Mouse (Mus musculus) hindbrain, embryonic 11.5 days (tissue): ENCODE results near the gene Slc38a6. TPM values are rescaled to one million over a fixed set of nuclear protein-coding genes. Genes with fewer than 3 reads are reported as not detected.

Source experiments
- ATAC-seq: fragments of 200-750 bp; cut with Nextera tagmentation; 2 replicates; pipeline ENCODE4 v1.8.0; 2017; ENCODE audit warnings: mild to moderate bottlenecking, moderate TSS enrichment, moderate library complexity; ENCODE audit not compliant: low FRiP score
- DNase-seq: peaks from one replicate; pipeline ENCODE4 v3.0.0-alpha.2; 2015; ENCODE audit warnings: low spot score
- H3K27ac ChIP-seq: fragments of 300-500 bp; sonication (generic); 2 replicates; pipeline ENCODE4 v1.5.1; 2014; ENCODE audit warnings: mild to moderate bottlenecking, low read depth, low read length
- H3K27me3 ChIP-seq: fragments of 300-500 bp; sonication (generic); 2 replicates; pipeline ENCODE4 v1.6.1; 2014; ENCODE audit warnings: mild to moderate bottlenecking, low read length, moderate library complexity, mixed read lengths; ENCODE audit not compliant: control insufficient read depth, insufficient read depth
- H3K36me3 ChIP-seq: fragments of 300-500 bp; sonication (generic); 2 replicates; pipeline ENCODE4 v1.6.1; 2014; ENCODE audit warnings: mild to moderate bottlenecking, low read length, moderate library complexity, mixed read lengths; ENCODE audit not compliant: control insufficient read depth, insufficient read depth
- H3K4me1 ChIP-seq: fragments of 300-500 bp; sonication (generic); replicated peaks from 2 replicates; pipeline ENCODE4 v1.6.1; 2014; ENCODE audit warnings: low read length, mixed read lengths; ENCODE audit not compliant: control insufficient read depth, insufficient read depth
- H3K4me2 ChIP-seq: fragments of 300-500 bp; sonication (generic); replicated peaks from 2 replicates; pipeline ENCODE4 v1.6.1; 2014; ENCODE audit warnings: mild to moderate bottlenecking, low read depth, low read length
- H3K4me3 ChIP-seq: fragments of 300-500 bp; sonication (generic); 2 replicates; pipeline ENCODE4 v1.5.1; 2014; ENCODE audit warnings: low read depth, low read length
- H3K9ac ChIP-seq: fragments of 300-500 bp; sonication (generic); 2 replicates; pipeline ENCODE4 v1.6.1; 2014; ENCODE audit warnings: low read depth, low read length
- H3K9me3 ChIP-seq: fragments of 300-500 bp; sonication (generic); 2 replicates; pipeline ENCODE4 v1.6.1; 2016; ENCODE audit warnings: low read length; ENCODE audit not compliant: control insufficient read depth
- WGBS: fragments of 180-500 bp; shearing (Covaris S2); extraction: QIAGEN DNeasy Blood & Tissue Kit; methylation state at CpG from one replicate; pipeline ENCODE4 v1.1.7; 2014; 5-methylcytosine and 5-hydroxymethylcytosine counted together
- polyA plus RNA-seq: library from polyadenylated mRNA; unstranded; fragments of >200 nt; fragmentation: Nextera tagmentation; extraction: Ambion mirVana; gene quantifications from 2 replicates; pipeline ENCODE4 v1.2.1, GENCODE M21; 2014

Slc38a6 gene
- polyA plus RNA-seq, 1 experiment from 2014 or later: 16.8 TPM

DNA sequence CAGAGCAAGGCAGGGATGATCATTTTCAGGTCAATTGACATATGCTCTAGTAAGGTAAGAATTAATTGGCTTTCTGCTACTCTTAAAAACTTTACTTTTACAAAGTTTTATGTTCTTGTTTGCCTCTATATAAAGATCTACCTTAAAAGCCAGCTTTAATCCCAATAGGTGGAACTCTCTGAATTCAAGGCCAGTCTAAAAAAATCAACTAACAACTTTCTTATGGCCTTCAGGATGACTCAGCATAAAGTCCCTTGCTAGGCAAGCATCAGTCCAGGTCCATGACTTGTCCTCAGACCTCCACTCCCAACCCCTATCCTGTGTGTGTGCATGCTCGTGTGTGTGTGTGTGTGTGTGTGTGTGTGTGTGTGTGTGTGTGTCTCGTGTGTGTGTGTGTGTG lies 70.1 kb downstream of the Slc38a6 start:
- no peak for DNase-seq
- WGBS: 78% methylated on average over 2 of the region's 2 CpGs
- no peak overlapping the region for H3K9ac ChIP-seq

DNA sequence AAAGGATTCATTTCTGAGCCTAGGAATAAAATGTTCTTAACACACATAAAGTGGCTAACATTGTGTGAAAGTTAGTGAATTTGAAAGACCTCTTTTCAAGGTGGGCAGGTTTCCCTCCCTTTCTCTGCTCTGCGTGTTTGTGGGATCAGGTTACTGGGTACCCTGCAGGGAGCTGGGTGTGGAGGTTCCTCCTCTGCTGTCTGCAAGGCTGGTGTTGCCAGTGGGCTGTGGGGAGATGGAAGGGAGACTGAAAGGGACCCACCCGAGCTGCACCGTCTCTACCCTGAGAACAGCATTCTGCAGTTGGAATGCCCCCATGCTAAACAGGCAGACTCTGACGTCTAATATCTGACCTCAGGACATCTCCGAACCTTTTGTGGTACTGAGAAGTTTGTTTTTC lies 70.7 kb downstream of the Slc38a6 start:
- no peaks in the 10 kb centered on the region for H3K36me3 ChIP-seq
- WGBS: 51% methylated on average over 5 of the region's 5 CpGs
- H3K4me3 ChIP-seq: no peak overlapping the region
- H3K9me3 ChIP-seq: no peaks in the 10 kb centered on the region
- H3K9ac ChIP-seq: no peak overlapping the region
- no peaks in the 10 kb centered on the region for H3K27me3 ChIP-seq
- no peak overlapping the region for H3K27ac ChIP-seq
- H3K4me2 ChIP-seq: no peak overlapping the region
- DNase-seq (no peak), ATAC-seq (no peak)
- no peaks in the 10 kb centered on the region for H3K4me1 ChIP-seq

More for the DNA sequence above, 70.1 kb downstream of the Slc38a6 start:
- Histone ChIP-seq H3K9me3 (no peaks in the 10 kb centered on the region), H3K4me2 (no peak overlapping the region), H3K4me1 (no peaks in the 10 kb centered on the region), H3K27me3 (no peaks in the 10 kb centered on the region), H3K27ac (no peak overlapping the region), H3K36me3 (no peaks in the 10 kb centered on the region), H3K4me3 (no peak overlapping the region)
- ATAC-seq: no peak

DNA sequence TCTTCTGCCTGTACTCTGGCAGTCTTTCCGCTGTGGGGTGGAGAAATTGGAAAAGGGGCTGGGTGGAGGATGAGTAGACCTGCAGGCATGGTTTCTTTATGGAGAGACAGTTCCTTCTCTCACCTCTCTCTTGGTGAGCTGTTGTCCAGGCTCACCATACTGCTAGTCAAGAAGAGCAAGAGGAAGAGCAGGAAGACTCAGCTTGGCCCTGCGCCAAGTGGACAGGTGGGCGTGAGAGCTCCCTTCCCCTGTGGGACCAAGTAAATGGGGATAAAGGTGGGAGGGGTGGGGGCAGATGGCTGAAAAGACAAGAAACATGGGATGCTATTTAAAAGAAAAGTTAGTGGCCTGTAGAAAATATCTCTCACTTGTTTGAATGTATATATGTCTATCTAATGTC lies 71.2 kb downstream of the Slc38a6 start:
- H3K9me3 ChIP-seq: no peaks in the 10 kb centered on the region
- no peak overlapping the region for H3K4me2 ChIP-seq
- H3K9ac ChIP-seq: no peak overlapping the region
- no peaks in the 10 kb centered on the region for H3K4me1 ChIP-seq
- no peaks in the 10 kb centered on the region for H3K36me3 ChIP-seq
- 95% methylated on average over 3 of the region's 3 CpGs for WGBS
- DNase-seq (no peak), ATAC-seq (no peak)
- H3K27ac ChIP-seq: no peak overlapping the region
- no peaks in the 10 kb centered on the region for H3K27me3 ChIP-seq
- H3K4me3 ChIP-seq: no peak overlapping the region

DNA sequence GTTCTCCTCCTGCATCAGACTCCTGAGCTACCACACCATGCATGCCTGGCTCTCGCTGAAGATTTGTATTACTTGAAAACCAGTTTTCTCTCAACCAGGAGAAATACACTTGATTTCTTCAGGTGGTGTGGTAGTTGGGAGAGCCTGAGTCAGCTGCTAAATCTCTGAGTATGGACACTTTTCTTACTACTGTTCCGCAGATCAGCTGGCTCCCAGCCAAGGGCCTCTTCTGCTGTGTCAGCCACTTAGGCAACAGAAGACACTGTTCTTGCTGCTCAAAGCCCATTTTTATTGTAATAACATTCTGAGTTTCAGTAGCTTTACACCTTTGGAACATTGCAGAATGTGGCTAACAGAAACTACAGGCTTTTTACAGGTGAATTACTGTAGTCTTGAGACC lies 72.1 kb downstream of the Slc38a6 start:
- H3K4me3 ChIP-seq: no peak overlapping the region
- no peak overlapping the region for H3K27ac ChIP-seq
- no peaks in the 10 kb centered on the region for H3K9me3 ChIP-seq
- no peak for DNase-seq
- H3K27me3 ChIP-seq: no peaks in the 10 kb centered on the region
- WGBS: 92% methylated on average over 2 of the region's 2 CpGs
- ATAC-seq: no peak
- no peak overlapping the region for H3K4me2 ChIP-seq
- no peaks in the 10 kb centered on the region for H3K4me1 ChIP-seq
- H3K36me3 ChIP-seq: no peaks in the 10 kb centered on the region
- H3K9ac ChIP-seq: no peak overlapping the region

GRCm38 (mm10) chr12:73359520-73359919 lies 72.9 kb downstream of the Slc38a6 start:
- Histone ChIP-seq H3K4me2 (no peak overlapping the region), H3K9me3 (no peaks in the 10 kb centered on the region), H3K27ac (no peak overlapping the region), H3K27me3 (no peaks in the 10 kb centered on the region), H3K9ac (no peak overlapping the region), H3K36me3 (no peaks in the 10 kb centered on the region), H3K4me3 (no peak overlapping the region), H3K4me1 (no peaks in the 10 kb centered on the region)
- no peak for DNase-seq
- 79% methylated on average over 4 of the region's 4 CpGs for WGBS
- no peak for ATAC-seq

DNA sequence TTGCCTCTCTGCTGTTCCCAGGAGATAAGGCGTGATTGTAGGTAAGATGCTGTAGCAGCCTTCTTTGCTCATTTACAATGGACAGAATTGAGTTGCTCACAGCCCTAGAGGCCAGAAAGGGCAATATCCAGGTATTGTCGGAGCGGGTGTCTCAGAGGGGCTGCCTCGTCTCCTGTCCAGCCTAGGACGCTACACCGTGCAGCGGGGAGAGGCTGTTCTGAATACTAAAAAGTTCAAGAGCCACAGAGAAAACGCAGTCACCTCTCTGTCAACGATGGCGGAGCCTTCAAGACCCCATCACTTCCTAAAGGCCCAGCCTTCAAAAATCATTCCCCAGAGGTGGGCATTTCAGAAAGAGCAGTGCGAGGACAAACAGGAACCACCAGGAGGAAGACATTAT lies 74.6 kb downstream of the Slc38a6 start:
- Histone ChIP-seq H3K36me3 (no peaks in the 10 kb centered on the region), H3K27ac (no peak overlapping the region), H3K9me3 (no peaks in the 10 kb centered on the region), H3K9ac (no peak overlapping the region), H3K27me3 (no peaks in the 10 kb centered on the region), H3K4me1 (no peaks in the 10 kb centered on the region), H3K4me2 (no peak overlapping the region), H3K4me3 (no peak overlapping the region)
- ATAC-seq (no peak), DNase-seq (no peak)
- 83% methylated on average over 11 of the region's 11 CpGs for WGBS

DNA sequence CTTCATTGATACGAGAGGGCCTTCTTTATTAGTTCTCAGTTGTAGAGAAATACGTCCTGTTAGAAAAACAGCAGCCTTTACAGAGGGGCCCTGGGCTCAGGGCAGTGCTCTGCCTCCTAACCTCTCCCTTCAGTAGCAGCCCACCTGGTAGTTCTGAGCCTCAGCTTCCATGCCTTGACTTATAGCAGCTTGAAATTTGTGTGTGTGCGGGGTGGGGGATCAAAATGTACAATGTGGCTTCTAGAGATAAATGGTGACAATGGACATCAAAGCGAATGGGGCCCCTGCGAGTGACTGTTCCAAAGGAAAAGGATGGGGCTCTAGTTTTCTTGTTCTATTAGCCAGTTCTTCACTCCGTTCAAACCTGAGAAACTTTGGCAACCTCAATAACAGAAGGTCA lies 76.8 kb downstream of the Slc38a6 start:
- H3K27ac ChIP-seq: no peak overlapping the region
- H3K9me3 ChIP-seq: no peaks in the 10 kb centered on the region
- no peaks in the 10 kb centered on the region for H3K4me1 ChIP-seq
- no peaks in the 10 kb centered on the region for H3K36me3 ChIP-seq
- no peak for ATAC-seq
- H3K9ac ChIP-seq: no peak overlapping the region
- DNase-seq: no peak
- no peak overlapping the region for H3K4me2 ChIP-seq
- H3K27me3 ChIP-seq: no peaks in the 10 kb centered on the region
- H3K4me3 ChIP-seq: no peak overlapping the region
- 93% methylated on average over 6 of the region's 6 CpGs for WGBS

DNA sequence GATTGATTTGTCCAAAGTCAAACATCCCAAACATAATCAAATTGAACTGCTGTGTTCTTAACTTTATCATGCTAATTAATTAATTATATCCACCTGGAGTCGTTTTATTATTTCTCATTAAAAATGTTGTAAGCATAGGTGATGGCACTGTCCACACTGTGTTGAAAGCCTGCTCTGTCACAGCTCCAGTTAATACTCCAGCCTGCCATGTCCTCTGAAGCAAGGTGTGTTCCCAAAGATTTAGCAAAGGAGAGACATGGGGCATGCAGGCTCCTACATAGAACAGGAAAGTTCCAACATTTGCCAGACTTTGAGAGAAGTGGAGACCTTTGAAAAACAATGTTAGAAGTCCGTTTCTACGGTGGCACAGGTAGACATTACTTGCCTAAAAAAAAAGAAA lies 77.4 kb downstream of the Slc38a6 start:
- H3K9me3 ChIP-seq: no peaks in the 10 kb centered on the region
- ATAC-seq (no peak), DNase-seq (no peak)
- H3K4me3 ChIP-seq: no peak overlapping the region
- no peaks in the 10 kb centered on the region for H3K36me3 ChIP-seq
- no peaks in the 10 kb centered on the region for H3K4me1 ChIP-seq
- 90% methylated on average over 3 of the region's 3 CpGs for WGBS
- H3K27ac ChIP-seq: no peak overlapping the region
- H3K4me2 ChIP-seq: no peak overlapping the region
- H3K27me3 ChIP-seq: no peaks in the 10 kb centered on the region
- H3K9ac ChIP-seq: no peak overlapping the region

DNA sequence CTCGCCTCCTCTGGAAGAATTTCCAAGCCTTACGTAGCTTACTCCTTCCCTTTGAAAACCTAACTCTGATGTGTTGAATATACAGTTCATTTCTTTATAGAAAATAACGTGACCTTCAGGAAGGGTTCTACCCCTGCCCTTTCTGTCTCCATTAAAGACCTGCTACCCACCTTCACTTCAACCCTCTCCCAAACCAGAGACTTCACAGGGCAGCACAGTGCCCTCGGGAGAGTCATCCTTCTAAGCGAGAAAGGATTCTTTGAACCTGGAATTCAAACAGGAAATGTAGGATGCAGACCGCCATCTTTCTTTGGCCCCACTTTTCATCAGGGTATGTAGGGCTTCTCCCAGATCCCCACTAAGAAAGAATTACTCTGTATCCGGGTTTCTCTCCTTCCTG lies 80.0 kb downstream of the Slc38a6 start:
- Histone ChIP-seq H3K36me3 (no peaks in the 10 kb centered on the region), H3K4me2 (no peak overlapping the region), H3K4me1 (no peaks in the 10 kb centered on the region), H3K27me3 (no peaks in the 10 kb centered on the region), H3K9ac (no peak overlapping the region), H3K27ac (no peak overlapping the region), H3K9me3 (no peaks in the 10 kb centered on the region), H3K4me3 (no peak overlapping the region)
- DNase-seq: no peak
- WGBS: 81% methylated on average over 7 of the region's 7 CpGs
- ATAC-seq: no peak
